Mouse (Mus musculus): ENCODE measurements around the gene Gm13285. TPM values are rescaled to one million over a fixed set of nuclear protein-coding genes. Genes with fewer than 3 reads are reported as not detected.

Gene Gm13285
- polyA plus RNA-seq, 1 experiment = not detected

Other genes with a start within 250 kb of the Gm13285 start
- not detected in 2 replicates for gene Ifna15, start 241.4 kb upstream of the Gm13285 start, polyA plus RNA-seq (2012; rRNA removed; ENCODE audit: low replicate concordance)
- gene Ifna14, start 227.9 kb upstream of the Gm13285 start, polyA plus RNA-seq (2012; rRNA removed; ENCODE audit: low replicate concordance) = not detected in 2 replicates
- not detected in 2 replicates for gene Ifna9, start 207.3 kb upstream of the Gm13285 start, polyA plus RNA-seq (2012; rRNA removed; ENCODE audit: low replicate concordance)
- gene Ifna12, start 196.3 kb upstream of the Gm13285 start, polyA plus RNA-seq (2012; rRNA removed; ENCODE audit: low replicate concordance) = not detected in 2 replicates
- gene C87499, start 165.3 kb upstream of the Gm13285 start, polyA plus RNA-seq (2012; rRNA removed; ENCODE audit: low replicate concordance) = not detected in 2 replicates
- gene Ifna13, start 155.2 kb upstream of the Gm13285 start, polyA plus RNA-seq (2012; rRNA removed; ENCODE audit: low replicate concordance) = not detected in 2 replicates
- not detected in 2 replicates for gene Ifna16, start 122.7 kb upstream of the Gm13285 start, polyA plus RNA-seq (2012; rRNA removed; ENCODE audit: low replicate concordance)
- not detected in 2 replicates for gene Ifna2, start 115.8 kb upstream of the Gm13285 start, polyA plus RNA-seq (2012; rRNA removed; ENCODE audit: low replicate concordance)
- not detected in 2 replicates for gene Ifnab, start 108.3 kb upstream of the Gm13285 start, polyA plus RNA-seq (2012; rRNA removed; ENCODE audit: low replicate concordance)
- 0.23 and 0.35 TPM in 2 replicates for gene Gm26566, start 77.9 kb upstream of the Gm13285 start, polyA plus RNA-seq (2012; rRNA removed; ENCODE audit: low replicate concordance)
- gene Klhl9, start 77.2 kb upstream of the Gm13285 start, polyA plus RNA-seq (2012; rRNA removed; ENCODE audit: low replicate concordance) = 16.0 and 29.7 TPM in 2 replicates
- not detected in 2 replicates for gene Gm13271, start 44.8 kb upstream of the Gm13285 start, polyA plus RNA-seq (2012; rRNA removed; ENCODE audit: low replicate concordance)
- not detected in 2 replicates for gene Gm13283, start 39.5 kb upstream of the Gm13285 start, polyA plus RNA-seq (2012; rRNA removed; ENCODE audit: low replicate concordance)
- gene Gm13290, start 25.8 kb upstream of the Gm13285 start, polyA plus RNA-seq (2012; rRNA removed; ENCODE audit: low replicate concordance) = not detected in 2 replicates
- gene Gm13289, start 22.7 kb upstream of the Gm13285 start, polyA plus RNA-seq (2012; rRNA removed; ENCODE audit: low replicate concordance) = not detected in 2 replicates
- gene Gm13272, start 19.8 kb upstream of the Gm13285 start, polyA plus RNA-seq (2012; rRNA removed; ENCODE audit: low replicate concordance) = not detected in 2 replicates
- 0.08 TPM in 1 of 2 replicates, not detected in the other for gene Ifnz, start 17.5 kb upstream of the Gm13285 start, polyA plus RNA-seq (2012; rRNA removed; ENCODE audit: low replicate concordance)
- not detected in 2 replicates for gene Gm13276, start 14.0 kb upstream of the Gm13285 start, polyA plus RNA-seq (2012; rRNA removed; ENCODE audit: low replicate concordance)
- gene Gm13277, start 11.0 kb upstream of the Gm13285 start, polyA plus RNA-seq (2012; rRNA removed; ENCODE audit: low replicate concordance) = not detected in 2 replicates
- gene Gm13278, start 8.1 kb upstream of the Gm13285 start, polyA plus RNA-seq (2012; rRNA removed; ENCODE audit: low replicate concordance) = not detected in 2 replicates
- not detected in 2 replicates for gene Gm13275, start 5.2 kb upstream of the Gm13285 start, polyA plus RNA-seq (2012; rRNA removed; ENCODE audit: low replicate concordance)
- not detected in 2 replicates for gene Gm13279, start 2.3 kb upstream of the Gm13285 start, polyA plus RNA-seq (2012; rRNA removed; ENCODE audit: low replicate concordance)
- gene Gm13287, start 3.6 kb downstream of the Gm13285 start, polyA plus RNA-seq (2012; rRNA removed; ENCODE audit: low replicate concordance) = not detected in 2 replicates
- not detected in 2 replicates for gene Gm13288, start 5.9 kb downstream of the Gm13285 start, polyA plus RNA-seq (2012; rRNA removed; ENCODE audit: low replicate concordance)
- gene Ifna7, start 16.6 kb downstream of the Gm13285 start, polyA plus RNA-seq (2012; rRNA removed; ENCODE audit: low replicate concordance) = not detected in 2 replicates
- gene Ifna11, start 20.3 kb downstream of the Gm13285 start, polyA plus RNA-seq (2012; rRNA removed; ENCODE audit: low replicate concordance) = not detected in 2 replicates
- gene Ifna6, start 27.8 kb downstream of the Gm13285 start, polyA plus RNA-seq (2012; rRNA removed; ENCODE audit: low replicate concordance) = not detected in 2 replicates
- not detected in 2 replicates for gene Ifna5, start 35.9 kb downstream of the Gm13285 start, polyA plus RNA-seq (2012; rRNA removed; ENCODE audit: low replicate concordance)
- gene Ifna4, start 42.2 kb downstream of the Gm13285 start, polyA plus RNA-seq (2012; rRNA removed; ENCODE audit: low replicate concordance) = not detected in 2 replicates
- not detected in 2 replicates for gene Ifna1, start 50.4 kb downstream of the Gm13285 start, polyA plus RNA-seq (2012; rRNA removed; ENCODE audit: low replicate concordance)
- gene Ifne, start 80.5 kb downstream of the Gm13285 start, polyA plus RNA-seq (2012; rRNA removed; ENCODE audit: low replicate concordance) = 0.80 TPM in 1 of 2 replicates, not detected in the other

Data from subcutaneous adipose tissue, adult 2 months (tissue).